38 mouse cellular contexts compared by ENCODE assay signal in genomic region chr13:113121326-113121725, GRCm38 (mm10). TPM values are rescaled to one million over a fixed set of nuclear protein-coding genes. Genes with fewer than 3 reads are reported as not detected.
"Had no signal": no experiment of that assay in that cellular context is flagged by ENCODE, and none has a peak within 500 bp of the region (broad histone marks: within the 10 kb centered on the region; RNA-seq: fewer than 3 reads in every experiment).

No protein-coding gene starts in this region.

- H3K27ac ChIP-seq: limb, embryonic 10.5 days; limb, embryonic 12.5 days; limb, embryonic 13.5 days; limb, embryonic 15.5 days; liver, embryonic 12.5 days; liver, embryonic 13.5 days; liver, embryonic 14.5 days; liver, embryonic 15.5 days; lung, embryonic 15.5 days; macrophage; midbrain, embryonic 10.5 days; midbrain, embryonic 12.5 days; midbrain, embryonic 13.5 days; midbrain, embryonic 15.5 days had no signal

- H3K4me1 ChIP-seq: limb, embryonic 12.5 days; limb, embryonic 13.5 days; liver, embryonic 12.5 days; liver, embryonic 13.5 days; liver, embryonic 15.5 days; lung, embryonic 15.5 days; megakaryocyte, embryonic 14.5 days; midbrain, embryonic 10.5 days; midbrain, embryonic 12.5 days; midbrain, embryonic 13.5 days; midbrain, embryonic 15.5 days had no signal

- H3K4me3 ChIP-seq: limb, embryonic 10.5 days; limb, embryonic 12.5 days; limb, embryonic 13.5 days; limb, embryonic 15.5 days; liver, embryonic 12.5 days; liver, embryonic 13.5 days; liver, embryonic 15.5 days; lung, embryonic 15.5 days; megakaryocyte, embryonic 14.5 days; midbrain, embryonic 10.5 days; midbrain, embryonic 12.5 days; midbrain, embryonic 13.5 days; midbrain, embryonic 15.5 days; myocyte had no signal

- H3K27me3 ChIP-seq: limb, embryonic 12.5 days; limb, embryonic 13.5 days; limb, embryonic 15.5 days; liver, embryonic 12.5 days; liver, embryonic 13.5 days; liver, embryonic 15.5 days; lung, embryonic 15.5 days; megakaryocyte, embryonic 14.5 days; midbrain, embryonic 12.5 days; midbrain, embryonic 13.5 days; midbrain, embryonic 15.5 days had no signal

- H3K36me3 ChIP-seq: limb, embryonic 10.5 days; limb, embryonic 12.5 days; limb, embryonic 13.5 days; limb, embryonic 15.5 days; liver, embryonic 12.5 days; liver, embryonic 13.5 days; liver, embryonic 15.5 days; lung, embryonic 15.5 days; midbrain, embryonic 10.5 days; midbrain, embryonic 12.5 days; midbrain, embryonic 13.5 days; midbrain, embryonic 15.5 days had no signal

- H3K9me3 ChIP-seq: limb, embryonic 10.5 days; limb, embryonic 12.5 days; limb, embryonic 13.5 days; limb, embryonic 15.5 days; liver, embryonic 12.5 days; liver, embryonic 13.5 days; liver, embryonic 15.5 days; lung, embryonic 15.5 days; midbrain, embryonic 10.5 days; midbrain, embryonic 12.5 days; midbrain, embryonic 13.5 days; midbrain, embryonic 15.5 days had no signal

- H3K4me2 ChIP-seq: limb, embryonic 12.5 days; limb, embryonic 13.5 days; limb, embryonic 15.5 days; liver, embryonic 11.5 days; liver, embryonic 12.5 days; liver, embryonic 13.5 days; liver, embryonic 15.5 days; lung, embryonic 14.5 days; lung, embryonic 15.5 days; midbrain, embryonic 11.5 days; midbrain, embryonic 12.5 days; midbrain, embryonic 13.5 days; midbrain, embryonic 15.5 days had no signal

- H3K9ac ChIP-seq: limb, embryonic 12.5 days; limb, embryonic 13.5 days; limb, embryonic 15.5 days; liver, embryonic 12.5 days; liver, embryonic 13.5 days; liver, embryonic 14.5 days; liver, embryonic 15.5 days; liver, postnatal 0 days; lung, embryonic 14.5 days; lung, embryonic 15.5 days; midbrain, embryonic 12.5 days; midbrain, embryonic 13.5 days; midbrain, embryonic 15.5 days had no signal

- DNase-seq: left cerebral cortex, postnatal 4 days; liver; liver, embryonic 13.5 days; liver, postnatal 0 days; lung, adult 18-20 months; lung, adult 2 months; lung, embryonic 14.5 days; lung, postnatal 10 days; lung, postnatal 14 days; lung, postnatal 36 days; lung, postnatal 4 days; midbrain, embryonic 14.5 days had no signal

- ATAC-seq: liver, embryonic 12.5 days; liver, postnatal 0 days; lung, postnatal 0 days; midbrain, embryonic 13.5 days; midbrain, embryonic 15.5 days; midbrain, embryonic 16.5 days had no signal

RNA-seq across cellular contexts. Expression of gene Gzma, which starts 20.5 kb away (rescaled TPM):
- total RNA-seq: left cerebral cortex, postnatal 10 days; left cerebral cortex, postnatal 14 days; left cerebral cortex, postnatal 25 days; left cerebral cortex, postnatal 36 days; left cerebral cortex, postnatal 4 days; midbrain, postnatal 0 days had no signal
- polyA plus RNA-seq: limb, embryonic 10.5 days; limb, embryonic 11.5 days; limb, embryonic 12.5 days; limb, embryonic 13.5 days; limb, embryonic 15.5 days; liver, embryonic 11.5 days; liver, embryonic 12.5 days; liver, embryonic 13.5 days; lung, embryonic 14.5 days; macrophage; midbrain, embryonic 10.5 days; midbrain, embryonic 11.5 days; midbrain, embryonic 12.5 days; midbrain, embryonic 13.5 days; midbrain, embryonic 14.5 days; midbrain, embryonic 15.5 days; midbrain, embryonic 16.5 days; midbrain, postnatal 0 days; myocyte; neural tube, embryonic 11.5 days had no signal
